Mouse (Mus musculus): ENCODE results near the gene Dagla. TPM values are rescaled to one million over a fixed set of nuclear protein-coding genes. Genes with fewer than 3 reads are reported as not detected.

Dagla gene
- polyA plus RNA-seq, 1 experiment from 2014 or later: 0.20 TPM

DNA sequence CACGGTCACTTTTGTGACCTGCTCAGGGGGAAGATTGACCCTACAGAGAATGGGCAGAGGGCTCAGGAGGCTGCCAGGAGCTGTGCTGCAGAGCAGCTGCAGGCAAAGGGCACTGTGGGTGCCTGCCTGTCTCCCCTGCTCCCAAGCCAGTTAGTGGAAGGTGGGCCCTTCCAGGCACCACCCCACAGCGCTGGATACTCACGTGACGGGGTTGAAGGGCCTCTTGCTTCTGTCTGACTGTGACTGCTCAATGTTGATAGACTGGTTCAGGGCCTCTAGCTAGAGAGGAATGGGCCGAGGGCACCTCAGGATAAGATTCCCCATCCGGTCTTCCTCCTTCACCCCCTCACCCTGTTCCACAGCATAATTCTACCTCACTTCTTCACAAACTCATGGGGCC is 85.1 kb downstream of the Dagla start:
- H3K4me2 ChIP-seq: no peak overlapping the region
- H3K36me3 ChIP-seq: peaks cover 13% of the 10 kb centered on the region; the same call in 1 of the 2 replicates
- H3K27me3 ChIP-seq: no peaks in the 10 kb centered on the region
- ATAC-seq (ENCODE audit: low read depth): no peak
- H3K9me3 ChIP-seq (replicated peaks): no peaks in the 10 kb centered on the region
- H3K4me3 ChIP-seq (replicated peaks): no peak overlapping the region
- 58% methylated on average over 6 of the region's 6 CpGs for WGBS (ENCODE audit: insufficient replicate concordance)
- DNase-seq: no peak
- H3K4me1 ChIP-seq (replicated peaks): peaks cover 20% of the 10 kb centered on the region
- H3K9ac ChIP-seq: no peak overlapping the region
- no peak overlapping the region for H3K27ac ChIP-seq

DNA sequence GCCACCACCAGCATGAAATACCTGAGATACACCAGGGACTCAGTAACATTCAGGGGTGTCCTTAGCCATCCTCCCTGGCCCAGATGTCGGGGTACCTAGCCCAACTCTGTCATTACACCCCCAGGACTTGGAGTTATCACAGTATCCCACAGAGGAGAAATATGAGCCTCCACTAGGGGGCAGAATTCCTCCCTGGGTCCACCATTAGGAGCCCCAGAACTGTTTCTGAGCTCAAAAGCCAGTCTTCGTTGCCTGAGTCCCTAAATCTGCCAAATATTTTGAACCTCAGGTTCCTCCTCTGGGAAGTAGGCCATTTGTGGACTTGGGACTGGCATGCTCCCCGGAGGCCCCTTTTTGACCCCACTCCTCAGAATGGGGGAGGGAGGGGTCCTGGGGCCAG is 85.6 kb downstream of the Dagla start:
- DNase-seq: peak; percentile 27
- WGBS (ENCODE audit: insufficient replicate concordance): 43% methylated on average over 3 of the region's 3 CpGs
- no peak overlapping the region for H3K4me2 ChIP-seq
- H3K4me3 ChIP-seq (replicated peaks): no peak overlapping the region
- H3K27ac ChIP-seq: no peak overlapping the region
- H3K27me3 ChIP-seq: no peaks in the 10 kb centered on the region
- peaks cover 18% of the 10 kb centered on the region for H3K4me1 ChIP-seq (replicated peaks)
- H3K9ac ChIP-seq: no peak overlapping the region
- H3K9me3 ChIP-seq (replicated peaks): no peaks in the 10 kb centered on the region
- ATAC-seq (ENCODE audit: low read depth): no peak
- peaks cover 13% of the 10 kb centered on the region; the same call in 1 of the 2 replicates for H3K36me3 ChIP-seq

DNA sequence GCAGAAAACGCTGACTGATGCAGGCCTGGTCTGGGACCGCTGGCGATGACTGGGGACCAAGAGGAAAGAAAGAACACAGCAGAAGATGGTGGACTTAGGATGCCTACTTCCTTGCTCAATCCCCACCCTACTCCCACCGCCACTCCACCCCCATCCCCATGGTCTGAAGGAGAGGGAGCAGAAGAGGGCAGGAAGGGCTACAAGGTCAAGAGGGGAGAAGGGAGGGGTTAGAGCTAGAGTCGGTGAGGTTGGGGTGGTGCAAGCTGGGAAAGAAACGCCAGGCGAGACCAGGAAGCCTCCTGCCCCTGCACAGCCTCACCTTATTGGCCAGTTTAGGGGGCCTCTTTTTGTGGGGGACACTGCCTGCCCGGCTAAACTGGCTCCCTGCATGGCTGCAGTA is 88.6 kb downstream of the Dagla start:
- H3K36me3 ChIP-seq: peaks cover 40% of the 10 kb centered on the region
- no peaks in the 10 kb centered on the region for H3K27me3 ChIP-seq
- 56% methylated on average over 8 of the region's 8 CpGs for WGBS (ENCODE audit: insufficient replicate concordance)
- H3K4me1 ChIP-seq (replicated peaks): peaks cover 15% of the 10 kb centered on the region
- DNase-seq (no peak), ATAC-seq (ENCODE audit: low read depth) (no peak)
- H3K9me3 ChIP-seq (replicated peaks): no peaks in the 10 kb centered on the region
- H3K9ac ChIP-seq: no peak overlapping the region
- no peak overlapping the region for H3K4me2 ChIP-seq
- no peak overlapping the region for H3K4me3 ChIP-seq (replicated peaks)
- no peak overlapping the region for H3K27ac ChIP-seq

DNA sequence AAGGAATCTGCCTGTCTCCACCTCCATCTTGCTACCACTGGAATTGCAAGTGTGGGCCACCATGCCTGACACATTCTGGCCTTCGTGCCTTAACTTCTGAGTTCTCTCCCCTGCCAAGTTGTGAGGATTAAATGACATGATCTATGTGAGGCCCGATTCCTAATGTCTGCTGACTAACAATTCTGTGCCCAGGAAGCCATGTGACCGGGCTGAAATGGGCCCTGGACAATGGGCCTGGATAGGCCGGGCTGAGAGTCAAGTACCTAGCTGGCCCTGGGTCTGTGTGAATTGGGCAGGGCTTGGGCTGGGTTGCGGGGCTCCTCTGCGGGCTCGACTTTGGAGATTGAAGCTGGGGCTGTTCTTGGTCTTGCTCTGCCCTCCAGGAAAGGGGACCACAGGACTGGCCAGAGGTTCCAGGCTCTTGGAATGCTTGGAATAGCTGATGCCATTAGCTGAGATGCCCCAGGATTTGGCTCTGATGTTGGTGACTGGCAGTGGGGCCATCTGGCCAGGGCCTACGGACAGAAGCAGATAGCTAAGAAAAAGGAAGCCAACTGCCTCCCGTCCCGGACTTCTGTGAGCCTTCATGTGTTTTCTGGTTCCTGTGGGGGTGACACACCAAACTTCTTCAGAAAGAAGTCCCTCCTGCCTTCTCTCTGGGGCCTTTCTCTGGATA is 90.7 kb downstream of the Dagla start:
- DNase-seq: no peak

DNA sequence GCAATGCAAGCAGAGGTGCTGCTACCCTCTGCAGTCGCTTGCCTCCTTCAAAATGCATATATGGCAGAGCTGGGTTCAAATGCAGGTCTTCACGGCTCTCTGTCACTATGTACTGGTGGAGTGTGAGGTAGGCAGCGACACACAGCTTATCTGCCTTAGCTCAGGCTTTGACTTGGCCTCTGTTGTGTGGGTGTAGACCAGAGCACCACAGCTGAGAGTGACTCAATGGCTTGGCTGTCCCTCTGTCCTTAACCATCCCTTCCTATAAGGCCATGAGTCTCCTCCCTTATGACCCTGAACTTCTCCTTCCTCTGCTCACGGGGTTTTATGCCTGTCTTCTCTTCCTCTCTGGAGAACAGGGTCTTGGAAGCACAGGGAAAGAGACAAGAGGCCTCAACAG is 93.8 kb downstream of the Dagla start:
- Histone ChIP-seq H3K36me3 (peaks cover 78% of the 10 kb centered on the region), H3K27me3 (no peaks in the 10 kb centered on the region), H3K4me3 (replicated peaks) (no peak overlapping the region), H3K9me3 (replicated peaks) (no peaks in the 10 kb centered on the region), H3K27ac (no peak overlapping the region), H3K9ac (no peak overlapping the region), H3K4me2 (no peak overlapping the region), H3K4me1 (replicated peaks) (peaks cover 19% of the 10 kb centered on the region)
- ATAC-seq (ENCODE audit: low read depth) (peak; percentile 52; the same call in 1 of the 2 replicates), DNase-seq (no peak)
- WGBS (ENCODE audit: insufficient replicate concordance): 48% methylated on average over 4 of the region's 4 CpGs

More for the DNA sequence above, 90.7 kb downstream of the Dagla start:
- ATAC-seq (ENCODE audit: low read depth): no peak
- Histone ChIP-seq H3K4me1 (replicated peaks) (peaks cover 19% of the 10 kb centered on the region), H3K36me3 (peaks cover 57% of the 10 kb centered on the region), H3K4me3 (replicated peaks) (no peak overlapping the region), H3K27me3 (no peaks in the 10 kb centered on the region), H3K4me2 (no peak overlapping the region), H3K27ac (no peak overlapping the region), H3K9me3 (replicated peaks) (no peaks in the 10 kb centered on the region), H3K9ac (no peak overlapping the region)
- whole genome bisulfite sequencing (ENCODE audit: insufficient replicate concordance): 75% methylated on average over 10 of the region's 10 CpGs

DNA sequence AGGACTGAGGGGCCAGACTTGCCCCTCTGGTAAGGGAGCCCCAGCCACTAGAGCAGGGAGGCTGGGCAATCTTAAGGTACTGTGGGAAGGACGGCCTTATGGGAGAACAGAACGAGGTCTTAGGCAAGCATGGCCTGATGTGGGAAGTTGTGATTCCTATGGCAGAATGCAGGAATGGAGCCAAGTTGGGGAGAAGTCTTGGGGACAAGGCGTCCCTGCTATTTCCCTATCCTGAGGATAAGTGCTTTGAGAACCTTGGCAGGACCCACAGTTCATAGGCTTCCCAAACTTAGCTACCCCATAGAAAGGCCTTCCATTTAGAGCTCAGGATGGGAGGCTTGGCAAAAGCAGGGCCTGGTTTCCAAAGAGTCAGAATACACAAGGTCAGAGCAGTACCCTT is 95.8 kb downstream of the Dagla start:
- Histone ChIP-seq H3K36me3 (peaks cover 81% of the 10 kb centered on the region), H3K27ac (no peak overlapping the region), H3K9me3 (replicated peaks) (no peaks in the 10 kb centered on the region), H3K9ac (no peak overlapping the region), H3K4me1 (replicated peaks) (peaks cover 33% of the 10 kb centered on the region), H3K4me3 (replicated peaks) (no peak overlapping the region), H3K4me2 (no peak overlapping the region), H3K27me3 (no peaks in the 10 kb centered on the region)
- 75% methylated on average over 3 of the region's 3 CpGs for WGBS (ENCODE audit: insufficient replicate concordance)
- DNase-seq (no peak), ATAC-seq (ENCODE audit: low read depth) (no peak)

DNA sequence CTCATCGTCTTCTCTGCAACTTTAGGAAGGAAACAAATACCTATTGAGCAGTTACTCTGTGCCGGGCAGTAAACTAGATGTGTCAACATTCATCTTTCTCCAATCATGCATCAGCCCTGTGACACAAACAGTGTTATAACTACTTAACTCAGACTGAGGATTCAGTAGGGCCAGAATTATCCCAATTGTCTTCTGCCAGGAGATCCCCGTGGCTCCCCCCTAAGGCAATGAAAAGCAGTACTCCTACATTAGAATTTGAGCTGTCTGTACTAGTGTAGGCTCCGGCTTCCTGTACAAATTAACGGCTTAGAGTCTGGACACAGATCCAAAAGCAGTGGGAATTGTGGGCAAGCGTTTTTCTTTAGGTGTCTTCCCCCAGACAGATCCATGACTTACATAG is 99.6 kb downstream of the Dagla start:
- Histone ChIP-seq H3K27me3 (no peaks in the 10 kb centered on the region), H3K9me3 (replicated peaks) (no peaks in the 10 kb centered on the region), H3K9ac (peak overlapping the region; percentile 94), H3K4me2 (peak overlapping the region; percentile 96), H3K27ac (peak overlapping the region; percentile 96), H3K36me3 (peaks cover 68% of the 10 kb centered on the region), H3K4me3 (replicated peaks) (peak overlapping the region; percentile 91), H3K4me1 (replicated peaks) (peaks cover 41% of the 10 kb centered on the region)
- 65% methylated on average over 6 of the region's 6 CpGs for WGBS (ENCODE audit: insufficient replicate concordance)
- DNase-seq (no peak), ATAC-seq (ENCODE audit: low read depth) (no peak)

DNA sequence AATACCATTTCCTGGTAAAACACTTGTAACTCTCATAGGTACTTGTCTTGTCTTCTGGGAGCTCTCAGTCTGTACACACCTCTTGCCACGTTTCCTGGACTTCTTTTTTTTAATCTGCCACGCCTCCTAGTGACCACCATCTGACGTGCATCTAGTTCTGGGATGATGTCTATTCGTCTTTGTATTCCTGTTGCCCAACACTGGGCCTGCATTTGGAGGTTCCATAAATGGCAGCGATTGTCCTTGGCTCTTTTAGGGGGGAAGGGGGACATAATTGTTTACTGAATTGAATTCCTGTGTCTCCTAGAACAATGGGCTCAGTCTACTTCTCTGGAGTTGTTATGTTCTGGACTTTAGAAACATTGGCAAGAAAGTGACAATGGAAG is 100.1 kb downstream of the Dagla start:
- ATAC-seq (ENCODE audit: low read depth) (no peak; the same call in 1 of the 2 replicates), DNase-seq (peak; percentile 59)
- Histone ChIP-seq H3K27me3 (no peaks in the 10 kb centered on the region), H3K4me2 (peak overlapping the region; percentile 96), H3K9me3 (replicated peaks) (no peaks in the 10 kb centered on the region), H3K36me3 (peaks cover 68% of the 10 kb centered on the region), H3K27ac (peak overlapping the region; percentile 96), H3K4me3 (replicated peaks) (peak overlapping the region; percentile 91), H3K4me1 (replicated peaks) (peaks cover 45% of the 10 kb centered on the region), H3K9ac (peak overlapping the region; percentile 94)
- WGBS (ENCODE audit: insufficient replicate concordance): under 1% methylated on average over 5 of the region's 5 CpGs

DNA sequence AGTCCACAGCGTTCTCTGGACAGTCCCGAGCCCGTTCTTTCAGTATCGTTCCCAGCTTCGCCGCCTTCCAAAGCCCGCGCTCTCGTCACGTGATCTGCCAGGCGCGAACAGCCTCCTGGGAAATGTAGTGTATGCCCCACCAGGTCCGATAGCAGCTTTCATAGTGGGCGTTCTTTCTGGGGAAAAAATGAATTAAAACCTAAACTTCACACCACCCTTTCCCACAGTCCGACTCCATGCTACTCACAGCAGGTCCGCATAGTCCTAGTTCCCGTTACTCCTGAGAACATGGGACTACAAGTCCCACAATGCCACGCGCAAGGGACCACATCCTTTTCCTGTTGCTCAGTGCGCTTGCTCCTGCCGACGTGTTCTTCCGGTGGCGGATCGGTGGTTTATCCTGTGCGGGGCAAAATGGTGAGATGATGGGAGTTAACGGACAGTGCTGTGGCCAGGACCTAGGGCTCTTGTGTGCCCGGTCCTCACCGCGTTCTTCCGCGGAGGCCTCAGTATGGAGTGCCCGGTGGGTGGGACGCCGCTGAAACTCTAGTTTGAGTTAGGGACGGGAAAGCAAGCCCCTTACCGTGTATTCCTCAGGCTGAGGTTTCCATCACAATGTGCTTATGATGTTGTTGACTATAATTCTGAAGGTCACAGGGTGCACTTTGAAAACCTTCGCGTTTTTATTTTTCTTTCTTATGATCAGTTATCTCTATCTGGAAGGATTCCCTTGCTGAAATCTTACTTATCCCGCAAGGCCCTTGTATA is 100.6 kb downstream of the Dagla start, which contains the start of the genes Tmem258 and Fen1:
TSS of gene Tmem258 (plus strand) at position 167 of the 768 bp plus-strand sequence.
TSS of gene Fen1 (minus strand) at position 322 of the 768 bp plus-strand sequence.
- H3K9ac ChIP-seq: peak within 1 kb of the TSS; percentile 94
- no peaks in the 10 kb centered on the region for H3K27me3 ChIP-seq
- H3K36me3 ChIP-seq: peaks cover 68% of the 10 kb centered on the region
- H3K4me2 ChIP-seq: peak within 1 kb of the TSS; percentile 96
- H3K4me3 ChIP-seq (replicated peaks): peak within 1 kb of the TSS; percentile 91
- H3K9me3 ChIP-seq (replicated peaks): no peaks in the 10 kb centered on the region
- H3K27ac ChIP-seq: peak within 1 kb of the TSS; percentile 96
- peak; percentile 80 for ATAC-seq (ENCODE audit: low read depth)
- under 1% methylated on average over 40 of the region's 40 CpGs for WGBS (ENCODE audit: insufficient replicate concordance)
- DNase-seq: peak; percentile 87
- peaks cover 51% of the 10 kb centered on the region for H3K4me1 ChIP-seq (replicated peaks)

DNA sequence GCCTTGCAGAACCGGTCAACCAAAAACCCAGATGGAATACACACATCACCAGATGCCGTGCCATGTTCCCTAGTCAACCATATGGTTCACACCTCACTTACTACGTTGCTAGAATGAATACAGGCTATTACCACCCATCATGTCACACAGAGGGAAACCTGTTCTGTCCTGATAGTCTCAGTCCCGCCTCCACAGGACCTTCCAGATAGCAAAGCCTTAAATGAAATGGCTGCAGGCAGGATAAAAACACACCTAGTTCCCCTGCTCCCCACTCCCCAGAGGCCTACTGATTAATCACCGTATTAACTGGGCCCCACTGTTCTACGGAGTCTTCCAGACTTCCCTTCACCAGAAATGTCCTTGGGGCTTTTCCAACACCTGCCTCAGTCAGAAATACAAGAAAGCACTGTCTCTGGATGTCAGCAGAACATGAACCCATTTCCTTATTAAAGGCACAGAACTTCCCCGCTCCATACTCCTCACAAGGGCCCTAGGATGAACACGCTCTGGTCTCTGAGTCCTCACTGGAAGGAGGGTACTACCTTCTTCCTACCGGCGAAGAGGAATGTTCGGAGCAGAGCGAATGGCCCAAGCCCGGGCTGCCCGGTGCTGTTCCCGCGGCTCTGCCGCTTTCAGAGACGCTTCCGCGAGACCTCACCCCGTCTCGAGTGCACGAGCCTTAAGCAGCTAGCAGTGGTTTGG is 101.4 kb downstream of the Dagla start:
- DNase-seq (peak; percentile 74), ATAC-seq (ENCODE audit: low read depth) (peak; percentile 84)
- Histone ChIP-seq H3K36me3 (peaks cover 67% of the 10 kb centered on the region), H3K9me3 (replicated peaks) (no peaks in the 10 kb centered on the region), H3K9ac (peak overlapping the region; percentile 94), H3K4me1 (replicated peaks) (peaks cover 55% of the 10 kb centered on the region), H3K4me3 (replicated peaks) (peak overlapping the region; percentile 91), H3K27ac (peak overlapping the region; percentile 96), H3K4me2 (peak overlapping the region; percentile 96), H3K27me3 (no peaks in the 10 kb centered on the region)
- under 1% methylated on average over 23 of the region's 23 CpGs for WGBS (ENCODE audit: insufficient replicate concordance)

DNA sequence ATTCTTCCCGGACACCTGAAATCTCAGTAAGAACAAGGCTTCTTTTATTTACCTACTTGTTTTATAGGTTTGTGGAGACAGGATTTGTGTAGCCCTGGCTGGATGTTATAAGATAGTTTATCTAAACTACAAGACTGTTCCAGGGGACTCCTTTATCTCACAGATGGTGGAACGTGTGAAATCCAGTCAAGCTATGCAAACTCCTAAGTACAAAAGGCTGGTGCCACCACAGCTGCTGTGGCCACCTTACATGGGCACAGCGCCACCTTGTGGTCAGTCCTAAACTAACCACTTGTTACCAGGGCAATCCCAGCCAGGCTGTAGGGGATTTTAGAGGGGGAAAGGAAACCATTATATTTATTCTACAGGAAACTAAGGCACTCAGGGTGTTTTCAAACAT is 106.0 kb downstream of the Dagla start:
- H3K27me3 ChIP-seq: no peaks in the 10 kb centered on the region
- WGBS (ENCODE audit: insufficient replicate concordance): 25% methylated on average over 3 of the region's 3 CpGs
- peaks cover 46% of the 10 kb centered on the region for H3K4me1 ChIP-seq (replicated peaks)
- peak; percentile 67 for DNase-seq
- no peak overlapping the region for H3K4me3 ChIP-seq (replicated peaks)
- no peaks in the 10 kb centered on the region for H3K9me3 ChIP-seq (replicated peaks)
- H3K4me2 ChIP-seq: no peak overlapping the region
- peaks cover 84% of the 10 kb centered on the region for H3K36me3 ChIP-seq
- 0 out of 2 replicates have a peak overlapping the region, but pooled peaks have one; percentile 21 for H3K27ac ChIP-seq
- no peak overlapping the region for H3K9ac ChIP-seq
- ATAC-seq (ENCODE audit: low read depth): no peak
